Mouse (Mus musculus) spleen, adult 2 months (tissue): ENCODE data around the gene Irf2bpl.

Source experiments
- CTCF ChIP-seq: fragments of 200-500 bp; IDR thresholded peaks from 2 replicates; pipeline ENCODE4 v1.5.1; 2011; ENCODE audit warnings: mild to moderate bottlenecking, inconsistent platforms; ENCODE audit not compliant: insufficient read depth, insufficient read length, insufficient replicate concordance; ENCODE audit errors: extremely low read depth
- POLR2A ChIP-seq: fragments of 200-500 bp; IDR thresholded peaks from 2 replicates; pipeline ENCODE4 v1.6.1; 2011; ENCODE audit warnings: low read depth, low read length, inconsistent platforms

- TF ChIP-seq CTCF = no peak
- no peak for TF ChIP-seq POLR2A
These were observed 46.4 kb downstream of the Irf2bpl start for GRCm38 (mm10) chr12:86838181-86838580.
